Mouse (Mus musculus): ENCODE data around the gene Crocc. TPM values are rescaled to one million over a fixed set of nuclear protein-coding genes. Genes with fewer than 3 reads are reported as not detected.

Crocc gene
- total RNA-seq, 2 experiments from 2014 or later: 4.1 to 4.3 TPM

DNA sequence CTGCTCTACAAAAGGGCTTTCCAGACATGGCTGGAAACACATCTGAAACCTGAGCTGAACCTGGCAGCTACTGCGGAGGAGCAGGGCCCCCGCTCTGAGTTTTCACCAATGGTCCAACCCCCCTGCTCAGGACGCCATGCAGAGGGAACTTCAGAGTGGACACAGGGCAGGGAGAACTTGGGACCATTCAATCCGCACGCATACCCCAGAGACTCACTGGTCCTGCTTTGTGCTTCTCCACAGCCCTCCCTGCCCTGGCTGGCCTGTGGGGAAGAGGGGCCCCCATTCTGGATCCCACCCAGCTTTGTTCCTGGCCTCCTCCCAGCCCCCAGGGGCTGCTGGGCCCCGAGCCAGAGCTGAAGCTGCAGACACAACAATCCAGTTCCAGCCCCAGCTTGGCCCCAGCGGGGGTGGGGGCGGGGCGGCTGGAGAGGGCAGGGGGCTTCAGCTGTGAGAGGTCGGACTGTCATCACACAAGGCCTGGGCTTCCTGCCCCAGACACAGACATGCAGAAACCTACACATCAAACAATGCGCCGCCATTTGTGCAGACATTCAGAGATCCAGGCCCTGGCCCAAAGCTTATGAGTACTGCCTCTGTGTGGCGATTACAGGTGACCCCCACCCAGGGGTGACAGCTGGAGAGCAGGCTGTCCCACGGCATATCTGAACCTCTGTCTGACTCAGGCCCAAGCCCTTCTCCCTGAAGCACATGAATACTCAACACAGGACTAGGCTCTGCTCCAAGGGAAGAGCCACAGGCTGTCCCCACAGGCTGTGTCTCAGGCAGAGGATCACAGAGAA, 39.3 kb downstream of the Crocc start:
- DNase-seq: peak; percentile 56 to 68

DNA sequence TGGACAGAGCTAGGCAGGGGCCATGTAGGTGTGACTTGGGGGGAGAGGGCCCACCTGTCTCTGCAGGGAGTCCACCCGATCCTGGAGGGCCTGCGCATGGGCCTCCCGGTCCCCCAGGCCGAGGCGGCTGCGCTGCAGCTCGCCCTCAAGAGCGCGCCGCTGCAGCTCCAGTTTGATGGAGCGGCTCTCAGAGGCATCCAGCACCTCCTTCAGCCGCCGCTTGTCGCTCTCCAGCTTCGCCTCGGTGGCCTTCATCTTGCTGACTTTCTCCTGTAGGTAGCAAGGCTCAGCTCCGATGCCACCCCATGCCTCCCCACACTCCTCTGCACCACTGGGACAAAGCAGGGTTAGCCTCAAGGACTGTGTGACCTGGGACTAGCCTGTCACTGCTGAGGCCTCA, 40.1 kb downstream of the Crocc start:
- no peak for DNase-seq

DNA sequence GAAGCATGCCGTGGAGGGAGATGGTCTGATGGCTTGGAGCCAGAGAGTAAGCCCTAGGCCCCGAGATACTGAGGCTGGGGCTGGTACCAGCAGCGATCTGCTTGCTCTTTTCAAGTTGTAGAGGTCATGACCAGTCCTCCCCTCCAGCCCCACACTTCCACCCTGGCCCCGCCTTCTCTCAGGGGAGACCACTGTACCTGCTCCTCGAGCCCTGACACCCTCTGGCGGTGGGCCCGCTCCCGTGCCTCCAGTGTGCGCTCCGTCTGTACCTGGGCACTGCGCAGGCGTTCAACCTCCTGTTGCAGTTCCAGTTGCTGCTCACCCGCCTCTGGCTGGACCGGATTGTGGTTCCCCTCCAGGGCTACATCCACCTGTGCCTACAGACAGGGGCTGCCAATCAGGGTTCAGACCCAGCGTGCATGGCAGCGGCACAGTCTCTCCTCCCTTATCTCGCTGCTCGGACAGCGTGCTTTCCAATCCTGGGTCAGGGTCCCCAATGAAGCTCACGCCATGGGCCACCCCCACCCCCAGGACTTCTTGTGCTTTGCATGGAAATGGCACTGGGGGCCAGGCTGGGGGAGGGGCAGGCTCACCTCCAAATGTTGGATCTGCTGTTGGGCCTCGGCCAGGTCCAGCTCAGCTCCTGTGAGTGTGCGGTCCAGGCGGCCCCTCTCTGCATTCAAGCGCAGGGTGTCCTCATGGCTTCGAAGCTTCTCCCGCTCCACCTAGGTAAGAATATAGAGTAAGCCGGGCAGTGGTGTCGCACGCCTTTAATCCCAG, 42.5 kb downstream of the Crocc start:
- no peak for DNase-seq

DNA sequence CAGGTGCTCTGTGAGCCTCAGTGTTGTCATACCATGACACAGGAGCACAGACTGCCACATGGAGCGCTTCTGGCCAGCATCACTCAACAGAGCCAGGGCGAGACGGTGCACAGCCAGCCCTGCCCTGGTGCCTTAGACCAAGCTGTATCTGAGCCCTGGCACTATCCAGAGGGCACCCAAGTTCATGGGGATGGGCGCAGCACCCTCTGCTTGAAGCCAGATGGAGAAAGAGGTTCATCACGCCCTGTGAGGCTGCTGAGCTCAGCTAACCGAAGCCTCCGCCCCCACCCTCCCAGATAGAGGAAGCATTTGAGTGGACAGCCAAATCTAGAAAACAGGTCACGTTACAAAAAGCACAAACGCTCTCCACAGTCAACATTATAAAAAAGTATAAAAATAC, 44.0 kb downstream of the Crocc start:
- peak; percentile 42 to 61 for DNase-seq

DNA sequence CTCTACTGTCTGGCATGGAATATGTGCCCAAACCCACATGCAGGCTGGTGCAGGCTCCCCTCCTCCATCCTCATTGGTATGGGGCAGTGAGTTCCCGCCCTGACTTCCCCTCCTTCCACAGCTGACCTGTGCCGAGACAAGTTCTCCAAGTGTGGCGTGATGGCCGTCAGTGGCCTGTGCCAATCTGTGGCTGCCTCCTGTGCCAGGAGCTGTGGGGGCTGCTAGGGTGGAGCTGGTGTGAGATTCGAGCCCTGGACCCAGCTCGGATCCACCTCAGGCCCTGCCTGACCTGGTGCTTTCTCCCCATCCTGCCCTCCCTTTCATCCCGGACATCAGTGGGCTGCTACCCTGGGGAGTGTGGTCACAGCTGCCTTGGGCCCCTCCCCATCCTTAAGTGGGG, 45.0 kb downstream of the Crocc start:
- DNase-seq: peak; percentile 32 to 47

DNA sequence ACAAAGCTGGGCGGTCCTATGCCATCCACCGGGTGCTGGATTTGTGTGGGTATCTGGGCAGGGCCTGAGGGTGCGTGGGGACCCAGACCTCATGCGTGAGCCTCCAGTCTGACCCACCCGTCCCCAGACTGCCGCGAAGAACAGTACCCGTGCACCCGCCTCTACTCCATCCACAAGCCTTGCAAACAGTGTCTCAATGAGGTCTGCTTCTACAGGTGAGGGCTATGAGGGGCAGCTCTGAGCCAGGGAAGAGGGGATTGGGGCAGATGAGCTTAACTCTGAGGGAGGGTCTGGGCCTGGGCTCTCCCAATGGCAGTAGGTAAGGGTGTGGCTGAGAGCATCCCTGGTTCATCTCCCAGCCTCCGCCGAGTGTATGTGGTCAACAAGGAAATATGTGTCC, 45.5 kb downstream of the Crocc start:
- no peak for DNase-seq

DNA sequence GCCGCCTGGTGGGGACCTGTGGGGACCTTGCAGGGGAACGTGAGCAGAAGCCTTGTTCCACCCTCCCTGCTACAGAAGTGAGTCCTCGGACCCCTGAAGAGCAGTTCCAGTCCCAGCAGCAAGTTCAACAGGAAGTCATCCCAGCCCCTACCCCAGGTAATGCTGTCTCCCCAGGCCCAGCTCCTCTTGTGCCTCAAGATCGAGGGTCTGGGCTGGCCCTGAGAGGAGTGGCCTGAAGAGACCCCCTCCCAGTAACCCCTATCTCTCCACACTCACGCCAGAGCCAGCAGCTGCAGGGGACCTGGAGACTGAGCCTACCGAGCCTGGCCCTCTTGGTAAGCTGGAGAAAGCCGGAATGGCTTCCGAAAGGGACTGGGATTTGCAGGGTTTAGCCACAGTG, 46.2 kb downstream of the Crocc start:
- DNase-seq: no peak

DNA sequence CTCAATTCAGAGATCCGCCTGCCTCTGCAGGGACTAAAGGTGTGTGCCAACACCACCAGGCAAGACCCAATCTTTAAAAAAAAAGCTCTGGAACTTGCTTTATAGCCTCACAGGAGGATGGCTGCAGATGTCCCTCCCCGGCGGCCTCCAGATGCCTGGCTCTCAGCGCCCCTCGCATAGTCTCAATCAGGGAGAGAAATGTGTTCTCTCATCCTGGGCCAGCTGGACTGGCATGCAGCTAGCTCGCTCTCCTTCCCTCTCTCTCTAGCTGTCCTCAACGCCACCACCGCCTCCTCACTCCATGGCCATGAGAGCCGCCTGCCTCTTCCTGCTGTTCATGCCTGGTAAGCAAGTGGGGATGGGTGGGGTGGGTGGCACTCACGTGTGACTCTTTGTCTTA, 47.8 kb downstream of the Crocc start:
- DNase-seq: no peak

DNA sequence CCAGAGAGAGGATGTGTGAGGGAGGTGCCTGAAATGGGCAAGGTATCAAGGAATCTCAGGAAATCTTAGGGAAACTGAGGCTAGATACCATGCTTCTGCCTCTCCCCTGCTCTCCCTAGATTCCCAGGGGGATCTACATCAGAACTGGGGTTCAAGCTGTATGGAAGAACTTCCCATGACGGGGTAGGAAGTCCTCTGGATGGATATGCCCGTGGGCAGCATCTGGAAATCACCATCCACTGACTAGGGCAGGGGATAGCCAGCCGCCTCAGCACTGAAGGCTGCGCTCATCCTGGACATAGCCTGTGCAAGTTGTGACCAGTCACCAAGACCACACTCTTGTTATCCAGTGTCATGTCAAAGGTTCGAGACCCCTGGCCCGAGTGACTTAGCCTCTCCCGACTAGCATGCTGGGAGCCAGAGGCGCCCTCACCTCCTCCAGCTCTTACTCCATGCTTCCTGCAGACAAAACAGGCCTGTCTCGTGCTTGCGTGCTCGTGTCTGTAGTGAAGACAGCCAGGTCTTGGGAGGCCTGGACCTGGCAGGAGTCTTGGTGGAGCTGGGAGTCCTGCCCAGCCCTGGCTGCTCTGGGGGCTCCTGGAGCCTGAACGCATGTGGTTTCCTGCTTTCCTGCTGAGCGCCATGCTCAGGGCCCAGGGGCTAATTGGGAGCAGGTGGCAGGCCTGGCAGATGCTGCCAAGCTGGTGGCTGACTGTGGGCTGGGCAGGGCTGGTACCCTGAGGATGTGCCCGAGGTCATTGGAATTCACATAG, 48.6 kb downstream of the Crocc start:
- DNase-seq: peak; percentile 41 to 45

DNA sequence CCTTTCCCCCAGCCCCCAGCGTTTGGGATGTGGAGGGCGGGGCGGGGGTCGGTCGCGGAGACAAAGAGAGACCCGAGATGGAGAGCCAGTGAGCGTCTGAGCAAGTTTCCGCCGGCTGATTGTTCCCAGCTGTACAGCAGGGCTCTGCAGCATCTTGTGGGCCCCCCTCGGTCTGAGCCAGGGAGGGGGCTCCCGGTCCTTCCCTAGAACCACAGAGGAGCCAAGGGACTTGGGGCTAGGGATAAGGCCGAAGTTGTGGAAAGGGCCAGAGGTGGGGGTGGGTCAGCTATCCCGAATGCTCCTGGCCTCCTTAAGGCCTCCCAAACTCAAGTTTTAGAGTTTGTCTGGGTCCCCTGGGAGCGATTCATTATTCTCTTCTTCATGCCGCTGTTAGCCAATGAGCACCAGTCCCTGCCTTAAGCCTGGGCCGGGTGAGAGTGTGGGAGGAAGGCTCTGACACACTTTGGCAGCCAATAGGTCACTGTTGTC, 49.4 kb downstream of the Crocc start:
- peak; percentile 34 to 45 for DNase-seq

DNA sequence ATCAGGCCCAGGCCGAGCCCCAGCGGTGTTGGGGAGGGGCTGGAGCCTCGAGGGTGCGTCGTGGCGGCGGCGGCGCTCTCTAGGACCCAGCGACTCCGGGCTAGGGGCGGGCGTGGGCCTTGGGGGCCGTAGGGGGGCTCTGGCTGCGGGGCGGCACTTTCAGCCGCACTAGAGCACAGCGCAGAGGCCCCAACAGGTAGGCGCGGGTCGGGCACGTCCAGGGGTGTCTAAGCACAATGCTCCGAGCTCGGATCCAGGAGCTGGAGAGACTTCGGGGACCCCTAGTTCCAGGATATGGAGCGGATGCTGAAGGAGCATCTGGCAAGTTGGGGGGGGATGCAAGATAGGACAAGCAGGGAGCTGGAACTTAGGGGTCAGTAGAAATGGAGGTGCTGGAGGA, 49.8 kb downstream of the Crocc start:
- peak in 1 of 2 experiments; percentile 36 for DNase-seq

DNA sequence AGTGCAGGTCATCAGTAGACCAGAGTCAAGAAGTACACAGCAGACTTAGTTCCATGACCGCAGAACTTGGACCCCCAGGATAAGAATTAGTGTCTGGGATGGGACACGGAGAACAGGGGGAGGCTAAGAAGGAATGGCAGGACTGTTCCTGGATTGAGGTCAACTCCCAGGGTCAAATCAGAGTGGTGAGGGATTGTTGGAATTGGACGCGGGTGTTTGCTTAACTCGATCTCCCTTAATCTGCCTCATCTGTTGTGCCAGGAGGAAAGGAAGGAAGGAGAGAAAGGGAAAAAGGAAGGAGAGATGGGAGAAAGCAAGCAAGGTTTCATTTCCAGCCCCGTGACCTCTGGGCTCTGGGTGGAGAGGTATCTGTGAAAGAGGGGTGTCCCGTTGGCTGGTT, 50.2 kb downstream of the Crocc start, which contains the start of gene Mfap2:
Gene Mfap2, plus strand, starts transcription at position 301 of the 400 bp plus-strand sequence.
- DNase-seq: no peak

DNA sequence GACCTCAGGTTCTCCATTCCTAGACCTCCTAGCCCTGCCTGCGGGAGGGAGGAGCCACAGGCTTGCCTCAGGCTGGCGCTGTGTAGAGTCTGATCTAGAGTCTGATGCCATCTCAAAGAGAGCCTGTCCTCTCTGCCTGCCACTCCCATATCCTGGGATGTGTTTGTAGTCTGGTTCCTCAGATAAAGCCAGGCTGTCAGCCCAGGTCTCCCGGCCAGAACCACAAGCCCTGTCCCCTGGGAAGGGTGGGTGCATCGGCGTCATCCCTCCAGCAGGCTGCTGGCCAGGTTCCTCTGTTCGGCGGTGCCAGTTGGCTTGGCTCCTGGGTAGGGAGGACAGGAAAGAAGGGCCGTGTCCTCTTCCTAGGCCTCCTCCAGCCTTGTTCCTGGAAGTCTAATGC, 52.3 kb downstream of the Crocc start:
- peak; percentile 82 to 87 for DNase-seq

DNA sequence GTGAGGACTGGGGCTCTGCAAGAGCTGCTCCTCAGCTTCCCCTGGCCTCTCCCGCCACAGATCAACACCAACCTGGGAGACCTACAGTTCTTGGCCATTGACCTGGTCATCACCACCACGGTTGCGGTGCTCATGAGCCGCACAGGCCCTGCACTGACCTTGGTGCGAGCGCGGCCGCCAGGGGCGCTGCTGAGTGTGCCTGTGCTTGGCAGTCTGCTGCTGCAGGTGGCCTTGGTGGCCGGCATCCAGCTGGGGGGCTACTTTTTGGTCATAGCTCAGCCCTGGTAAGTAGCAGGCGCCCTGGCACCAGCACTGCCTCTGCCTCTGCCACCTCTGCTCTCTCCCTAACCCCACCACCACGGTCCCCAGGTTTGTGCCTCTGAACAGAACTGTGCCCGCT, 54.4 kb downstream of the Crocc start:
- DNase-seq: no peak

DNA sequence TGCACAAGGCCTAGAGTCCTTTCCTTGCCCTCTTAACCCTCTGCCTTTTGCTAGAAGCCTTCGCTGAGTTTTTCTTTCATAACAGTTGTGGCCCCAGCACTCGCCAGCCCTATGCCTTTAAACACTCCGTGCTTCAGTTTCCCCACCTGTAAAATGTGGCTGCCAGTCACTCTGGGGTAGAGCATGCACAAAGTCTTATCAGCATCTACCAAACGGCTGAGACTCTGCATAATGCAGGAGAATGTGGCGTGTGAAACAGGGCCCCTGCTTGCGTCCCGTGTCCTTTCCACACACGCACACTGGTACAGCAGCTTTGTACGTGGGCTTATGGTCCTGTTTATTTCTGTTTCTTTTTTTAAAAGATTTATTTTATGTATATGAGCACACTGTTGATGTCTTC, 63.5 kb downstream of the Crocc start:
- DNase-seq: no peak

DNA sequence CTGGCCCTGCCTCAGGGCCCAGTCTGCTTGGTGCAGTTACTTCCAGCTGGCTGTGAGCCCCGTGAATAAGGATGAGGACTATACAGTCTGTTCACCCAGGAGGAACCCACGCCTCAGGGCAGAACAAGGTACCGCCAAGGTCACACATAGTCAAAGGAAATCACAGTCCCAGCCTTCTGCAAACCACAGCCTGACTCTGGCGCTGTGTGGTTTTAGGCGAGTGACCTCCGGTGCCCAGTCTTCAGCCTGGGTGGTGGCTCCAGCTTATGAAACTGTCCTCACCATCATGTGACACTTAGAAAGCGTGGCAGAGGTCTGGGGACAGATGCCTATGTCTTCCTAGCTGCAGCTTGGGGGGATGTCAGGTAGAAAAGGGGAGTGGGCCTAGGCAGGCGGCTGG, 64.5 kb downstream of the Crocc start:
- DNase-seq: no peak

DNA sequence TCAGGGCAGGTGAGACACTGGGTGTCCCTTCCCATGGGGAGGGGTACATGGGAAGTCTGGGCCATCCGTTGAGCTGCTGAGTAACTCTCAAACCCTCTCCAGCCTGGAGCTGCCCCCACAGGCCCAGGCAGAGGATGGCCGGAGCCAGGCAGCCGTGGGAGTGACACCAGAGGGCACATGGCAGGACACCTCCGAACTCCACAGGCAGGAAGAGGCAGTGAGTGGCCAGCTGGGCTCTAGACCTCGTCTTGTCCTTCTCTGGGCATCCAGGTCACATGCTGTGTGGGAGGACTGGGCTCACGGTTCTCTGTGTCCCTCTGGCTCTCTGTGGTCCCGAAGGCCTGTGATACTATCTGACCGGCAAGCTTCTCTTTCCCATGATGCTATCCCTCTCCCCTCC, 66.5 kb downstream of the Crocc start:
- DNase-seq: no peak

DNA sequence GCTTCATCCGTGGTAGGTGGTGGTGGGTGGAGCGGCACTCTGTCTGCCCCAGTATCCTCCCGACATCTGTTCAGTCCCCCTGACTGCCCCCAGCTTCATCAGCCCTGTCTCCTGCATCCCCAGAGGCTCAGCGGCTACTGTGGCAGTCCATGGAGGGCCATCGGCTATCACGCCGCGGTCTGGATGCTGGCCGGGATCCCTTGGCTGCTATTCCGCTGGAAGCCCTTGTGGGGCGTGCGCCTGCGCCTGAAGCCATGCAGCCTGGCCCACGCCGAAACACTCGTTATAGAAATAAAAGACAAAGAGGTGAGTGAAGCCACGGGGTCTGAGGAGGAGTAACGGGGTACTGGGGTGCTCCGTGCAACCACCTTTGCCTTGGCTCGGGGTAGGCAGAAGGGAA, 68.1 kb downstream of the Crocc start:
- DNase-seq: no peak

DNA sequence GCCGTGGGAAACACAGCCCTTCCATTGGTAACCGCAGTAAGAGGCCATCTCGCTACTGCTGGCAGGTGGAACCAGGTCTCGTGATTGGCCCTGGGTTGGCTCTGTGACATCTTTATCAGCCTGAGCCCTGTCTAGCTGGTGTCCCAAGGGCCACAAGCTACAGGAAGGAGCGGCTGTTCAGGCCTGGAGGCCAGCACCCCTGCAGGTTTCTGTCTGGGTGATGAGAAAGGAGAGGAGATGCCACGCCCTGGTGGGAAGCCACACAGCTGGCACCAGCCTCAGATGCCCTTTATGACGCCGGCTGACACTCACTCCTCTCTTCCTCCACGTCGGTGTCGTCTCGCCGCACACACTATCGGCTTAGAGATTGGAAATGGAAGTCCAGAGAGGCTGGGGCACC, 70.9 kb downstream of the Crocc start:
- DNase-seq: no peak

DNA sequence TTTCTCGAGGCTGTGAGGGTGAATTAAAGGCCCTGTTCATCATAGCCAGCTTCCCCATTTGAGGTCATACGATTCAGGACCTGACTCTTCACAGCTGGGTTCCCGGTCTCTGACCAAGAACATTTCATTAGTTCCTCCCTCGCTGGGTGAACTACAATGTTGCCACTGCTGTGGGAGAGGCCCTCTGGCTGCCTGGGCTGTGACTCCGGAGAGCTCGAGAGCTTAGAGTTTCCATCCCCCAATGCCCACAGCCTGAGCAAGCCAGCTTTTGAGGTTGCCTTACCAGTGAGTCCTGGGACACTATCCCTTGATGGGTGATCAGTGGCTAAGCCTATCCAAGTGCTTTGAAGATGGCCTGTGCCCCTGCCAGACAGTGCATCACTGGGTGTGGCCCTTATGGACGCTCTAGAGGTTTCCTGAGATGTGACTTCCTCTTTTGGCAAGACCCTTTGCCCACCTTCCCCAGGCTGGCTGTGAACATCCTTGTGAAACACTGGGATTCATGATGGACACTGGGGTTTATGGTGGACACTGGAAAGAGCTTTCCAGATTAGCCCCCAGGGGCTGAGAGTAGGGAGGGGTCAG, 71.6 kb downstream of the Crocc start:
- DNase-seq: peak; percentile 25 to 64

DNA sequence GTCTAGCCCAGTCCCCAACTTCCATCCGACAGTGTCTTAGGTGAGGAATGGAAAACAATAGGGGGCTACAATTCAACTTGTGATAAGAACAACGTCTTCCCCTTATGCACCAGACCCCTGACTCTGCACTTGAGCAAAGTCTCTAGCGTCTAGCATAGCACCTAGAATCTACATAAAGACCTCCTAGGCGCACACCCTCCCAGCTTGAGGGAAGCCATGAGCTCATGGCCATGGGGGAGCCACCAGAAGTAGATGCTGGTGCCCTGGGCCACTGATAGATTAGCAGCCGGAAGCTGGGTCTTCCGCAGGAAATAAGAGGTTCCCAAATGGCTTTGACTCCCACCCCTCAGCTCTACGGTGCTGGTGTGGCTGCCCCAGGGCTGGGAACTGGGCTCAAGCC, 72.9 kb downstream of the Crocc start:
- no peak for DNase-seq

DNA sequence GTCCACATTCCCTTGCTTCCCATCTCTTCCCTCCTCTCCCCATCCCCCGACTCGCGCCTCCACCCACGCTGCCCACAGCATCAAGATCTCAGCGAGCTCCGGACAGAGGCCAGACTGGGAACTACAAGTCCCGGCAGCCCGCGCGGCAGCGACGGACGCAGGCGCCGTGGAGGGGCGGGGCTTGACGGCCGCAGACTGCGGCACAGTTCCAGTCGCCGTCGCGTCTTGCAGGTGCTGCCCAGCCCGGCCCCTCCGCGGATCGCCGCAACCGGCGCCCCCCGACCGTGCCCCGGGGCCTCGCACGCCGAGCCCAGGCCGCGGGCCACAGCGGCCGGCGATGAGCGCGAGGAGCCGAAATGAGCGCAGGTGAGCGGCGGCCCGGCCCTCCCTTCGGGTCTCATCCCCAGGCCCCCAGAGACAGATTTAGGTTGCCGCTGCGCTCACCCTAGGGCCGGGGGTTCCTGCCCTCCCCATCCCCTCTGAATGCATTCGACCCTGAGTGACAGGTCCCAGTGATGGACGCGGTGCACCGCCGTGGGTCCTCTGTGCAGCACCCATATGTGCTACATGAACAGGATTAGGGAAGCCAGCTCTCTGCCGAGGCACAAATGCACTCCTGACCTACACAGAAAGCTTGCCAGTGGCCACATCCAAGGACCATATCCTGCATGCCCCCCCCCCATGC, 73.5 kb downstream of the Crocc start, which contains the start of gene Atp13a2:
Gene Atp13a2, plus strand, starts transcription at position 163 of the 685 bp plus-strand sequence.
- DNase-seq: peak; percentile 92 to 94
